Mouse (Mus musculus): ENCODE data around the gene Grik5. TPM values are rescaled to one million over a fixed set of nuclear protein-coding genes. Genes with fewer than 3 reads are reported as not detected.

Grik5 gene
- total RNA-seq, 2 experiments from 2014 or later: 213 to 225 TPM

Small RNA genes lying within 50 kb of the gene (microRNA-seq; reads per million reads assigned to microRNA genes)
- gene Mir6537: 0 reads per million in 2 experiments
- gene Mir7046: 8.4 to 8.9 reads per million in 2 experiments
- 42.7 to 49.9 reads per million in 2 experiments for gene Mir7047

Other genes starting within 250 kb of the Grik5 start
- gene Gm9844, start 210.1 kb downstream of the Grik5 start, total RNA-seq (2021): under 1 TPM in 1 of 2 experiments, not detected in 1; 0.97 TPM
- not detected for gene Lypd4, start 202.4 kb downstream of the Grik5 start, total RNA-seq (2021)
- gene Dmrtc2, start 202.3 kb downstream of the Grik5 start, total RNA-seq (2021): not detected
- gene Rps19, start 188.0 kb downstream of the Grik5 start, total RNA-seq (2021): 100 to 1,000 TPM; 556 to 616 TPM
- under 1 TPM in 1 of 2 experiments, not detected in 1; 0.22 TPM for gene Cd79a, start 175.0 kb downstream of the Grik5 start, total RNA-seq (2021)
- gene Arhgef1, start 169.4 kb downstream of the Grik5 start, total RNA-seq (2021): 10 to 100 TPM; 74.7 to 80.8 TPM
- not detected for gene Gm4881, start 127.9 kb downstream of the Grik5 start, total RNA-seq (2021)
- 100 to 1,000 TPM; 318 to 321 TPM for gene Rabac1, start 99.6 kb downstream of the Grik5 start, total RNA-seq (2021)
- 1,000 to 10,000 TPM; 2,544 to 2,610 TPM for gene Atp1a3, start 66.4 kb downstream of the Grik5 start, total RNA-seq (2021)
- 10 to 100 TPM; 30.9 to 33.2 TPM for gene Zfp574, start 221 bp upstream of the Grik5 start, total RNA-seq (2021)
- 1 to 10 TPM; 6.9 to 8.1 TPM for gene Pou2f2, start 107.4 kb upstream of the Grik5 start, total RNA-seq (2021)
- 10 to 100 TPM; 26.8 to 29.9 TPM for gene Dedd2, start 148.3 kb upstream of the Grik5 start, total RNA-seq (2021)
- 10 to 100 TPM; 12.6 to 12.7 TPM for gene Zfp526, start 149.1 kb upstream of the Grik5 start, total RNA-seq (2021)
- 100 to 1,000 TPM; 208 to 221 TPM for gene Gsk3a, start 165.5 kb upstream of the Grik5 start, total RNA-seq (2021)
- gene Erf, start 178.4 kb upstream of the Grik5 start, total RNA-seq (2021): 10 to 100 TPM; 43.1 to 46.3 TPM
- gene Cic, start 195.4 kb upstream of the Grik5 start, total RNA-seq (2021): 100 to 1,000 TPM; 198 to 203 TPM
- gene Pafah1b3, start 225.6 kb upstream of the Grik5 start, total RNA-seq (2021): 10 to 100 TPM; 19.3 to 27.7 TPM
- gene Prr19, start 229.1 kb upstream of the Grik5 start, total RNA-seq (2021): not detected
- 10 to 100 TPM; 23.0 to 25.0 TPM for gene Tmem145, start 233.8 kb upstream of the Grik5 start, total RNA-seq (2021)
- gene Megf8, start 244.8 kb upstream of the Grik5 start, total RNA-seq (2021): 10 to 100 TPM; 99.1 to 99.9 TPM